In genomic region chr8:126681948-126682651, GRCm38 (mm10) we compare ENCODE assay signal across 13 mouse cellular contexts.
A peak's percentile ranks its signal among the peaks of the same experiment; 100 is the strongest.
DNase-seq lines count a peak whose midpoint lies in the region; ATAC-seq lines count a peak whose summit lies in the region.
"Had no signal": no experiment of that assay in that cellular context is flagged by ENCODE, and none has a peak within 500 bp of the region (broad histone marks: within the 10 kb centered on the region; RNA-seq: fewer than 3 reads in every experiment).

No protein-coding gene starts in this region.

- no peaks in the 10 kb centered on the region for H3K36me3 ChIP-seq in limb, embryonic 12.5 days
- H3K36me3 ChIP-seq in limb, embryonic 10.5 days, result no peaks in the 10 kb centered on the region
- H3K36me3 ChIP-seq in heart, embryonic 14.5 days (ENCODE audit: control insufficient read depth, insufficient read depth, low read length), result no peaks in the 10 kb centered on the region
- H3K36me3 ChIP-seq: embryonic facial prominence, embryonic 12.5 days had no signal

- peaks cover 4% of the 10 kb centered on the region; the same call in 1 of the 2 replicates for H3K4me1 ChIP-seq in limb, embryonic 12.5 days (replicated peaks)
- peaks cover 4% of the 10 kb centered on the region; the same call in 1 of the 2 replicates for H3K4me1 ChIP-seq in limb, embryonic 10.5 days
- peaks cover 2 to 7% of the 10 kb centered on the region in 2 experiments; a peak in 2 of 4 replicates for H3K4me1 ChIP-seq in heart, embryonic 14.5 days (ENCODE audit: control insufficient read depth in 2 of 2, insufficient read depth in 2 of 2, low read length in 2 of 2)

- H3K27me3 ChIP-seq in limb, embryonic 12.5 days, result no peaks in the 10 kb centered on the region
- no peaks in the 10 kb centered on the region for H3K27me3 ChIP-seq in limb, embryonic 10.5 days (ENCODE audit: low read depth, poor library complexity, severe bottlenecking)
- no peaks in the 10 kb centered on the region for H3K27me3 ChIP-seq in heart, embryonic 14.5 days (ENCODE audit: control insufficient read depth, insufficient read depth, low read length)
- H3K27me3 ChIP-seq: embryonic facial prominence, embryonic 12.5 days had no signal

- 66% methylated on average over 6 of the region's 6 CpGs for WGBS in limb, embryonic 12.5 days
- WGBS in limb, embryonic 10.5 days, result 74% methylated on average over 6 of the region's 6 CpGs
- 64% methylated on average over 6 of the region's 6 CpGs for WGBS in heart, embryonic 14.5 days

- H3K9ac ChIP-seq in limb, embryonic 12.5 days (replicated peaks), result no peak overlapping the region
- no peak overlapping the region for H3K9ac ChIP-seq in heart, embryonic 14.5 days (ENCODE audit: low read length)
- H3K9ac ChIP-seq: embryonic facial prominence, embryonic 12.5 days had no signal

- H3K9me3 ChIP-seq in limb, embryonic 12.5 days, result peaks cover 2% of the 10 kb centered on the region; the same call in 1 of the 2 replicates
- H3K9me3 ChIP-seq in limb, embryonic 10.5 days (replicated peaks), result no peaks in the 10 kb centered on the region
- H3K9me3 ChIP-seq in heart, embryonic 14.5 days (ENCODE audit: control insufficient read depth, low read length), result no peaks in the 10 kb centered on the region
- H3K9me3 ChIP-seq: embryonic facial prominence, embryonic 12.5 days had no signal

- 0 out of 2 replicates have a peak overlapping the region, but pooled peaks have one; percentile 12 for H3K27ac ChIP-seq in limb, embryonic 12.5 days
- no peak overlapping the region for H3K27ac ChIP-seq in limb, embryonic 10.5 days
- peak overlapping the region; percentile 36 to 41; a peak in 3 of 4 replicates for H3K27ac ChIP-seq in heart, embryonic 14.5 days (replicated peaks in 1 of 2; ENCODE audit: control insufficient read depth in 1 of 2, insufficient read depth in 1 of 2, low read depth in 2 of 2, low read length in 2 of 2)
- H3K27ac ChIP-seq: embryonic facial prominence, embryonic 12.5 days had no signal

- no peak overlapping the region for H3K4me2 ChIP-seq in limb, embryonic 12.5 days
- H3K4me2 ChIP-seq in heart, embryonic 14.5 days (ENCODE audit: low read length), result no peak overlapping the region
- H3K4me2 ChIP-seq: embryonic facial prominence, embryonic 12.5 days had no signal

- intact Hi-C loops in heart, postnatal 10 days (cut with DNase I), result no loop called here
- intact Hi-C loops in left cerebral cortex, postnatal 14 days (cut with DNase I), result no loop called here

- H3K4me3 ChIP-seq in limb, embryonic 12.5 days (replicated peaks), result no peak overlapping the region
- no peak overlapping the region for H3K4me3 ChIP-seq in limb, embryonic 10.5 days
- no peak overlapping the region for H3K4me3 ChIP-seq in heart, embryonic 14.5 days (ENCODE audit: control insufficient read depth in 1 of 2, insufficient read depth in 1 of 2, low read depth in 1 of 2, low read length in 2 of 2)
- H3K4me3 ChIP-seq: embryonic facial prominence, embryonic 12.5 days had no signal

- DNase-seq in heart, adult 11 months, result peak; percentile 93
- no peak for DNase-seq in heart, postnatal 10 days
- DNase-seq in limb, embryonic 10.5 days (ENCODE audit: low spot score), result no peak
- peak; percentile 72 for DNase-seq in lung, postnatal 36 days
- DNase-seq in left cerebral cortex, postnatal 14 days (ENCODE audit: low spot score in 2 of 2), result no peak
- no peak for DNase-seq in cerebellum, adult 11-12 months
- DNase-seq: adrenal gland, adult 2 months; B cell, adult 2 months; cerebellum, adult 18-20 months; kidney, adult 11 months had no signal

- no peak for ATAC-seq in limb, embryonic 12.5 days (ENCODE audit: insufficient number of reproducible peaks, insufficient read depth, low FRiP score, low TSS enrichment, low read depth)
- ATAC-seq in heart, embryonic 14.5 days (ENCODE audit: insufficient number of reproducible peaks, insufficient read depth, low FRiP score, low read depth), result no peak

Comparison
In these comparisons a context has a peak if more than half of its experiments do, and no peak if none do; other contexts are left out.
1. DNase-seq: peak in heart, adult 11 months (single experiment) and lung, postnatal 36 days (single experiment); none in heart, postnatal 10 days (0 of 2), limb, embryonic 10.5 days (single experiment), left cerebral cortex, postnatal 14 days (0 of 2) and cerebellum, adult 11-12 months (single experiment).